ENCODE assay signal across 23 mouse cellular contexts in the genomic region with DNA sequence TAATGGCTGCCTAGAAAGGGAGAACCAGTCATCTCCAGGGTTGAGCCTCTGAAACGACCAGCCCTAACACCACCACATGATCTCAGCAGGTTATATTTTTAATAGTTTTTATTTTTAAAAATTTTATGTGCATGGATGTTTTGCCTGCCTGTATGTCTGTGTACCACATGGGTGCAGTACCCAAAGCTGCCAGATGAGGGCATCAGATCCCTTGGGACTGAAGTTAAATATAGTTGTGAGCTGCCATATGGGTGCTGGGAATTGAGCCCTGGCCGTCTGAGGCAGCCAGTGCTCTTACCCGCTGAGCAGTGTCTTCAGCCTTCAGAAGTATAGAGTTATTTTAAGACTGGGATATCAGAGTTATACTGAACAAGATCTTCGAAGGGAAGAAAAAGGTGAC. TPM values are rescaled to one million over a fixed set of nuclear protein-coding genes. Genes with fewer than 3 reads are reported as not detected.
DNase-seq lines count a peak whose midpoint lies in the region; ATAC-seq and TF ChIP-seq lines count a peak whose summit lies in the region.
"Had no signal": no experiment of that assay in that cellular context is flagged by ENCODE, and none has a peak within 500 bp of the region (broad histone marks: within the 10 kb centered on the region; RNA-seq: fewer than 3 reads in every experiment).

No protein-coding gene starts in this region.

- no peak overlapping the region for H3K27ac ChIP-seq in liver, postnatal 0 days (ENCODE audit: low read depth)
- no peak overlapping the region for H3K27ac ChIP-seq in ES-Bruce4 (ENCODE audit: insufficient read depth, low read length)
- H3K27ac ChIP-seq: forebrain, embryonic 12.5 days; hindbrain, embryonic 12.5 days; limb, embryonic 10.5 days; liver, embryonic 15.5 days; macrophage; midbrain, embryonic 12.5 days had no signal

- TF ChIP-seq EP300 in liver, postnatal 0 days (IDR thresholded peaks at IDR 0.05; ENCODE audit: low read depth) = no peak
- no peak for TF ChIP-seq EP300 in ES-Bruce4 (IDR thresholded peaks at IDR 0.05; ENCODE audit: insufficient read depth, low read depth, low read length)

- TF ChIP-seq POLR2A in ES-Bruce4 (IDR thresholded peaks at IDR 0.05; ENCODE audit: insufficient read depth, low read length) = no peak
- TF ChIP-seq POLR2A in brain, embryonic 14.5 days (IDR thresholded peaks at IDR 0.05; ENCODE audit: borderline replicate concordance, extremely low read depth, insufficient read depth, insufficient read length, poor library complexity, severe bottlenecking) = no peak

- TF ChIP-seq CTCF in liver, postnatal 0 days (IDR thresholded peaks at IDR 0.05; ENCODE audit: low read depth) = peak; percentile 39; the same call in 1 of the 2 replicates
- TF ChIP-seq CTCF in ES-Bruce4 (IDR thresholded peaks at IDR 0.05; ENCODE audit: low read depth, low read length) = peak; percentile 11
- TF ChIP-seq CTCF in brain, embryonic 14.5 days (IDR thresholded peaks at IDR 0.05; ENCODE audit: borderline replicate concordance, extremely low read depth, insufficient read depth, insufficient read length) = peak; percentile 20; the same call in 1 of the 2 replicates

- 80% methylated on average over 4 of the region's 4 CpGs for WGBS in liver, postnatal 0 days (ENCODE audit: insufficient replicate concordance)

- no peaks in the 10 kb centered on the region for H3K4me1 ChIP-seq in liver, postnatal 0 days (ENCODE audit: insufficient read depth)
- no peaks in the 10 kb centered on the region for H3K4me1 ChIP-seq in ES-Bruce4 (ENCODE audit: control insufficient read depth, insufficient read depth, low read length)
- H3K4me1 ChIP-seq: hindbrain, embryonic 12.5 days; limb, embryonic 10.5 days; liver, embryonic 15.5 days; midbrain, embryonic 12.5 days had no signal

- no peaks in the 10 kb centered on the region for H3K27me3 ChIP-seq in liver, postnatal 0 days (ENCODE audit: insufficient read depth, low read length)
- H3K27me3 ChIP-seq in ES-Bruce4 (ENCODE audit: control insufficient read depth, insufficient read depth, low read length, poor library complexity, severe bottlenecking) = no peaks in the 10 kb centered on the region
- H3K27me3 ChIP-seq: forebrain, embryonic 12.5 days; hindbrain, embryonic 12.5 days; liver, embryonic 15.5 days; midbrain, embryonic 12.5 days had no signal

- no peaks in the 10 kb centered on the region for H3K36me3 ChIP-seq in liver, postnatal 0 days (replicated peaks; ENCODE audit: insufficient read depth, low read length)
- H3K36me3 ChIP-seq in ES-Bruce4 (ENCODE audit: control insufficient read depth, insufficient read depth, low read length, poor library complexity, severe bottlenecking) = no peaks in the 10 kb centered on the region
- H3K36me3 ChIP-seq: forebrain, embryonic 12.5 days; hindbrain, embryonic 12.5 days; limb, embryonic 10.5 days; liver, embryonic 15.5 days; midbrain, embryonic 12.5 days had no signal

- no peak overlapping the region for H3K4me3 ChIP-seq in liver, postnatal 0 days (ENCODE audit: low read depth, low read length)
- no peak overlapping the region for H3K4me3 ChIP-seq in ES-Bruce4 (ENCODE audit: low read depth, low read length)
- H3K4me3 ChIP-seq: forebrain, embryonic 12.5 days; hindbrain, embryonic 12.5 days; limb, embryonic 10.5 days; liver, embryonic 15.5 days; midbrain, embryonic 12.5 days had no signal

- H3K9ac ChIP-seq in liver, postnatal 0 days (replicated peaks) = no peak overlapping the region
- H3K9ac ChIP-seq in ES-Bruce4 (ENCODE audit: low read depth, poor library complexity, severe bottlenecking) = no peak overlapping the region
- H3K9ac ChIP-seq: forebrain, embryonic 12.5 days; hindbrain, embryonic 12.5 days; liver, embryonic 15.5 days; midbrain, embryonic 12.5 days had no signal

- H3K9me3 ChIP-seq in liver, postnatal 0 days (ENCODE audit: low read length) = no peaks in the 10 kb centered on the region
- no peaks in the 10 kb centered on the region for H3K9me3 ChIP-seq in ES-Bruce4 (replicated peaks; ENCODE audit: control insufficient read depth, insufficient read depth, low read length, poor library complexity, severe bottlenecking)
- H3K9me3 ChIP-seq: forebrain, embryonic 12.5 days; hindbrain, embryonic 12.5 days; limb, embryonic 10.5 days; liver, embryonic 15.5 days; midbrain, embryonic 12.5 days had no signal

- H3K4me2 ChIP-seq in liver, postnatal 0 days (ENCODE audit: low read depth, low read length) = no peak overlapping the region
- H3K4me2 ChIP-seq: forebrain, embryonic 12.5 days; hindbrain, embryonic 12.5 days; liver, embryonic 15.5 days; midbrain, embryonic 12.5 days had no signal

- ATAC-seq in CD4-positive, CD25-positive, alpha-beta regulatory T cell, adult 4 months = no peak
- ATAC-seq in liver, postnatal 0 days = no peak

- peak; percentile 30 for DNase-seq in CD4-positive, CD25-positive, alpha-beta regulatory T cell, adult 2 months (ENCODE audit: low read depth, low spot score)
- DNase-seq in liver, postnatal 0 days = no peak
- no peak for DNase-seq in liver
- no peak for DNase-seq in brain, embryonic 14.5 days (ENCODE audit: low read depth)
- DNase-seq in thymus, adult 18-20 months = no peak
- no peak for DNase-seq in embryo, embryonic 10.5 days (ENCODE audit: low spot score)
- DNase-seq: cerebellum, adult 2 months; heart, adult 18-20 months; kidney, adult 18-20 months; kidney, postnatal 36 days; layer of hippocampus, postnatal 36 days had no signal

RNA-seq across cellular contexts. Expression of a gene that starts 21.9 kb away (rescaled TPM):
- 10 to 100 TPM in 1 of 2 experiments, 1 to 10 TPM in 1; 9.8 to 17.8 TPM for polyA plus RNA-seq in CD4-positive, CD25-positive, alpha-beta regulatory T cell, adult 4 months (2017; shearing (Covaris generic))
- not detected in 2 replicates for polyA plus RNA-seq in liver, postnatal 0 days (2015; fragmentation: Nextera tagmentation; extraction: Ambion mirVana)
- not detected in 2 replicates for polyA plus RNA-seq in ES-Bruce4 (2011; ENCODE audit: insufficient read depth, insufficient read length, low read depth, missing spikeins)
- polyA plus RNA-seq in brain, embryonic 14.5 days (2012; rRNA removed) = 166 and 218 TPM in 2 replicates
- polyA plus RNA-seq: liver, embryonic 15.5 days; macrophage had no signal

RNA-seq across cellular contexts. Expression of a gene that starts 49.3 kb away (rescaled TPM):
- not detected for polyA plus RNA-seq in CD4-positive, CD25-positive, alpha-beta regulatory T cell, adult 4 months (2017; shearing (Covaris generic))
- polyA plus RNA-seq in liver, postnatal 0 days (2015; fragmentation: Nextera tagmentation; extraction: Ambion mirVana) = not detected in 2 replicates
- polyA plus RNA-seq in ES-Bruce4 (2011; ENCODE audit: insufficient read depth, insufficient read length, low read depth, missing spikeins) = not detected in 2 replicates
- not detected in 2 replicates for polyA plus RNA-seq in brain, embryonic 14.5 days (2012; rRNA removed)
- polyA plus RNA-seq: cerebellum, adult 2 months; cortical plate, adult 2 months; embryonic facial prominence, embryonic 14.5 days; forebrain, embryonic 12.5 days; heart, embryonic 16.5 days; hindbrain, embryonic 12.5 days; limb, embryonic 10.5 days; liver, embryonic 15.5 days; macrophage; midbrain, embryonic 12.5 days; spleen, adult 2 months had no signal
